Mouse (Mus musculus) testis, adult 2 months (tissue): ENCODE measurements at regions not wholly inside any gene's neighbourhood (a gene's known extent, or its start where the extent isn't known, plus 50 kb on each side); places are given as distances from the start of the nearest gene placed in this dataset.

Experiments used
- H3K27ac ChIP-seq: fragments of 200-500 bp; 2 replicates; pipeline ENCODE4 v1.5.1; 2012; ENCODE audit warnings: low read depth, low read length; ENCODE audit not compliant: control insufficient read depth, insufficient read depth
- H3K27me3 ChIP-seq: fragments of 200-500 bp; 2 replicates; pipeline ENCODE4 v1.6.1; 2012; ENCODE audit warnings: mild to moderate bottlenecking, low read length, moderate library complexity; ENCODE audit not compliant: control insufficient read depth, insufficient read depth
- H3K36me3 ChIP-seq: fragments of 200-500 bp; 2 replicates; pipeline ENCODE4 v1.6.1; 2012; ENCODE audit warnings: mild to moderate bottlenecking, low read length; ENCODE audit not compliant: control insufficient read depth, insufficient read depth
- H3K4me1 ChIP-seq: fragments of 200-500 bp; 2 replicates; pipeline ENCODE4 v1.6.1; 2012; ENCODE audit warnings: low read length; ENCODE audit not compliant: control insufficient read depth, insufficient read depth
- H3K4me3 ChIP-seq: fragments of 200-500 bp; 2 replicates; pipeline ENCODE4 v1.5.1; 2012; ENCODE audit warnings: low read depth, mild to moderate bottlenecking, low read length, moderate library complexity, mixed read lengths; ENCODE audit not compliant: control insufficient read depth
- CTCF ChIP-seq: fragments of 200-500 bp; IDR thresholded peaks from 2 replicates; pipeline ENCODE4 v1.5.1; 2012; ENCODE audit warnings: low read depth, mild to moderate bottlenecking, inconsistent platforms, low read length, moderate library complexity; ENCODE audit not compliant: control insufficient read depth, insufficient read depth, insufficient replicate concordance
- POLR2A ChIP-seq: fragments of 200-500 bp; IDR thresholded peaks from 2 replicates; pipeline ENCODE4 v1.6.1; 2012; ENCODE audit warnings: low read depth, mild to moderate bottlenecking, inconsistent platforms, low read length, moderate library complexity; ENCODE audit not compliant: control insufficient read depth

GRCm38 (mm10) chr7:136511389-136511788 lies 383.0 kb upstream of the Mgmt start:
- H3K36me3 ChIP-seq, result no peaks in the 10 kb centered on the region
- no peak for TF ChIP-seq POLR2A
- no peak for TF ChIP-seq CTCF
- no peak overlapping the region for H3K27ac ChIP-seq
- H3K27me3 ChIP-seq, result no peaks in the 10 kb centered on the region
- no peaks in the 10 kb centered on the region for H3K4me1 ChIP-seq
- no peak overlapping the region for H3K4me3 ChIP-seq

- Histone ChIP-seq H3K4me3 (no peak overlapping the region), H3K36me3 (no peaks in the 10 kb centered on the region), H3K27ac (no peak overlapping the region), H3K4me1 (no peaks in the 10 kb centered on the region), H3K27me3 (no peaks in the 10 kb centered on the region)
- no peak for TF ChIP-seq CTCF
- no peak for TF ChIP-seq POLR2A
Measured at GRCm38 (mm10) chr7:136515376-136515775, 379.0 kb upstream of the Mgmt start.

GRCm38 (mm10) chr7:136525821-136526220 lies 368.6 kb upstream of the Mgmt start:
- Histone ChIP-seq H3K4me1 (no peaks in the 10 kb centered on the region), H3K4me3 (no peak overlapping the region), H3K27me3 (no peaks in the 10 kb centered on the region), H3K27ac (no peak overlapping the region), H3K36me3 (no peaks in the 10 kb centered on the region)
- no peak for TF ChIP-seq POLR2A
- TF ChIP-seq CTCF, result no peak

GRCm38 (mm10) chr7:136530006-136530785 lies 364.2 kb upstream of the Mgmt start:
- no peaks in the 10 kb centered on the region for H3K4me1 ChIP-seq
- TF ChIP-seq CTCF (no peak), POLR2A (no peak)
- no peaks in the 10 kb centered on the region for H3K27me3 ChIP-seq
- no peak overlapping the region for H3K27ac ChIP-seq
- H3K4me3 ChIP-seq, result no peak overlapping the region
- no peaks in the 10 kb centered on the region for H3K36me3 ChIP-seq

GRCm38 (mm10) chr7:136531301-136531700 lies 363.1 kb upstream of the Mgmt start:
- no peaks in the 10 kb centered on the region for H3K27me3 ChIP-seq
- H3K4me1 ChIP-seq, result no peaks in the 10 kb centered on the region
- no peak overlapping the region for H3K4me3 ChIP-seq
- TF ChIP-seq POLR2A, result no peak
- no peak for TF ChIP-seq CTCF
- no peaks in the 10 kb centered on the region for H3K36me3 ChIP-seq
- no peak overlapping the region for H3K27ac ChIP-seq

GRCm38 (mm10) chr7:136541876-136542655 lies 352.3 kb upstream of the Mgmt start:
- Histone ChIP-seq H3K36me3 (no peaks in the 10 kb centered on the region), H3K4me1 (no peaks in the 10 kb centered on the region), H3K27me3 (no peaks in the 10 kb centered on the region), H3K27ac (no peak overlapping the region), H3K4me3 (no peak overlapping the region)
- TF ChIP-seq POLR2A (no peak), CTCF (no peak)

GRCm38 (mm10) chr7:136542896-136543295 lies 351.5 kb upstream of the Mgmt start:
- Histone ChIP-seq H3K27me3 (no peaks in the 10 kb centered on the region), H3K36me3 (no peaks in the 10 kb centered on the region), H3K4me1 (no peaks in the 10 kb centered on the region), H3K27ac (no peak overlapping the region), H3K4me3 (no peak overlapping the region)
- TF ChIP-seq POLR2A (no peak), CTCF (no peak)
